In genomic region chr2:60728902-60729585, GRCm38 (mm10) we compare ENCODE assay signal across 18 mouse cellular contexts. TPM values are rescaled to one million over a fixed set of nuclear protein-coding genes. Genes with fewer than 3 reads are reported as not detected.
DNase-seq lines count a peak whose midpoint lies in the region; ATAC-seq and TF ChIP-seq lines count a peak whose summit lies in the region.
"Had no signal": no experiment of that assay in that cellular context is flagged by ENCODE, and none has a peak within 500 bp of the region (broad histone marks: within the 10 kb centered on the region; RNA-seq: fewer than 3 reads in every experiment).

No protein-coding gene starts in this region.

- 73% methylated on average over 10 of the region's 10 CpGs for WGBS in heart, postnatal 0 days
- WGBS in intestine, embryonic 16.5 days, result 49% methylated on average over 10 of the region's 10 CpGs
- WGBS in forebrain, embryonic 15.5 days, result 66% methylated on average over 10 of the region's 10 CpGs

- no peak overlapping the region for H3K9ac ChIP-seq in heart, postnatal 0 days (replicated peaks; ENCODE audit: low read depth, low read length)
- no peak overlapping the region for H3K9ac ChIP-seq in intestine, embryonic 16.5 days (ENCODE audit: low read depth, low read length)
- H3K9ac ChIP-seq in forebrain, embryonic 15.5 days (replicated peaks), result no peak overlapping the region
- H3K9ac ChIP-seq: embryonic facial prominence, embryonic 15.5 days; hindbrain, embryonic 15.5 days; limb, embryonic 15.5 days had no signal

- no peaks in the 10 kb centered on the region for H3K36me3 ChIP-seq in heart, postnatal 0 days (replicated peaks; ENCODE audit: control insufficient read depth, insufficient read depth, low read length)
- no peaks in the 10 kb centered on the region for H3K36me3 ChIP-seq in intestine, embryonic 16.5 days (ENCODE audit: control insufficient read depth, insufficient read depth, low read length)
- no peaks in the 10 kb centered on the region for H3K36me3 ChIP-seq in forebrain, embryonic 15.5 days
- H3K36me3 ChIP-seq: embryonic facial prominence, embryonic 15.5 days; hindbrain, embryonic 15.5 days; limb, embryonic 15.5 days; midbrain, embryonic 10.5 days had no signal

- H3K4me3 ChIP-seq in heart, postnatal 0 days (ENCODE audit: low read depth, low read length), result no peak overlapping the region
- no peak overlapping the region for H3K4me3 ChIP-seq in intestine, embryonic 16.5 days (ENCODE audit: low read length)
- no peak overlapping the region for H3K4me3 ChIP-seq in forebrain, embryonic 15.5 days
- H3K4me3 ChIP-seq: embryonic facial prominence, embryonic 15.5 days; hindbrain, embryonic 15.5 days; limb, embryonic 15.5 days; midbrain, embryonic 10.5 days had no signal

- H3K4me1 ChIP-seq in heart, postnatal 0 days (ENCODE audit: control insufficient read depth, insufficient read depth), result peaks cover 10% of the 10 kb centered on the region
- peaks cover 6% of the 10 kb centered on the region; the same call in 1 of the 2 replicates for H3K4me1 ChIP-seq in intestine, embryonic 16.5 days (ENCODE audit: control insufficient read depth, insufficient read depth, low read length)
- H3K4me1 ChIP-seq in forebrain, embryonic 15.5 days, result no peaks in the 10 kb centered on the region
- H3K4me1 ChIP-seq: hindbrain, embryonic 15.5 days had no signal

- intact Hi-C loops in heart, postnatal 36 days (cut with DNase I), result no loop called here

- ATAC-seq in heart, postnatal 0 days (ENCODE audit: insufficient read depth, low read depth), result no peak
- peak; percentile 44; the same call in 1 of the 2 replicates for ATAC-seq in intestine, embryonic 16.5 days
- ATAC-seq in forebrain, embryonic 15.5 days (replicated peaks), result no peak

- no peak for TF ChIP-seq EP300 in heart, postnatal 0 days (IDR thresholded peaks at IDR 0.05; ENCODE audit: low read depth)

- no peaks in the 10 kb centered on the region for H3K9me3 ChIP-seq in heart, postnatal 0 days (replicated peaks; ENCODE audit: control insufficient read depth, low read length)
- no peaks in the 10 kb centered on the region for H3K9me3 ChIP-seq in intestine, embryonic 16.5 days (ENCODE audit: control insufficient read depth, low read length)
- no peaks in the 10 kb centered on the region for H3K9me3 ChIP-seq in forebrain, embryonic 15.5 days
- H3K9me3 ChIP-seq: embryonic facial prominence, embryonic 15.5 days; hindbrain, embryonic 15.5 days; limb, embryonic 15.5 days; midbrain, embryonic 10.5 days had no signal

- H3K27ac ChIP-seq in heart, postnatal 0 days (ENCODE audit: low read depth), result peak overlapping the region; percentile 44; the same call in 1 of the 2 replicates
- 0 out of 2 replicates have a peak overlapping the region, but pooled peaks have one; percentile 8 for H3K27ac ChIP-seq in intestine, embryonic 16.5 days (ENCODE audit: low read length)
- no peak overlapping the region for H3K27ac ChIP-seq in forebrain, embryonic 15.5 days (replicated peaks)
- H3K27ac ChIP-seq: embryonic facial prominence, embryonic 15.5 days; hindbrain, embryonic 15.5 days; limb, embryonic 15.5 days; midbrain, embryonic 10.5 days had no signal

- no peak for DNase-seq in heart, postnatal 0 days (ENCODE audit: low spot score)
- DNase-seq in heart, postnatal 36 days, result no peak
- DNase-seq in kidney, adult 8-10 months, result peak; percentile 38 to 66
- peak; percentile 51 to 54 for DNase-seq in kidney, postnatal 36 days
- no peak for DNase-seq in cerebellum, adult 11 months
- DNase-seq: adrenal gland, adult 2 months; cerebellum, adult 18-20 months; lung, postnatal 10 days; right cerebral cortex, postnatal 4 days; thymus, adult 18-20 months had no signal

- H3K27me3 ChIP-seq in heart, postnatal 0 days (ENCODE audit: control insufficient read depth, insufficient read depth, low read length), result no peaks in the 10 kb centered on the region
- no peaks in the 10 kb centered on the region for H3K27me3 ChIP-seq in intestine, embryonic 16.5 days (replicated peaks; ENCODE audit: control insufficient read depth, insufficient read depth, low read length)
- H3K27me3 ChIP-seq in forebrain, embryonic 15.5 days, result 0 out of 2 replicates have a peak, but pooled peaks cover 10% of the 10 kb centered on the region
- H3K27me3 ChIP-seq: embryonic facial prominence, embryonic 15.5 days; hindbrain, embryonic 15.5 days; limb, embryonic 15.5 days had no signal

- TF ChIP-seq CTCF in heart, postnatal 0 days (IDR thresholded peaks at IDR 0.05; ENCODE audit: low read depth), result no peak

- H3K4me2 ChIP-seq in heart, postnatal 0 days (ENCODE audit: low read depth, low read length), result no peak overlapping the region
- no peak overlapping the region for H3K4me2 ChIP-seq in intestine, embryonic 16.5 days (ENCODE audit: low read depth, low read length)
- H3K4me2 ChIP-seq in forebrain, embryonic 15.5 days (replicated peaks), result no peak overlapping the region
- H3K4me2 ChIP-seq: embryonic facial prominence, embryonic 15.5 days; hindbrain, embryonic 15.5 days had no signal

RNA-seq across cellular contexts. Expression of gene Itgb6, which starts 6.6 kb away (rescaled TPM):
- total RNA-seq in heart, postnatal 0 days (2014; rRNA removed; ENCODE audit: low replicate concordance), result 1.7 and 2.4 TPM in 2 replicates
- polyA plus RNA-seq in heart, postnatal 0 days (2015; fragmentation: Nextera tagmentation; extraction: Ambion mirVana), result 0.51 and 0.71 TPM in 2 replicates
- 10 to 100 TPM; 15.2 to 16.7 TPM for total RNA-seq in heart, postnatal 36 days (2021)
- polyA plus RNA-seq in intestine, embryonic 16.5 days (2015; fragmentation: Nextera tagmentation; extraction: Ambion mirVana), result 11.4 and 12.6 TPM in 2 replicates
- not detected in 2 replicates for polyA plus RNA-seq in forebrain, embryonic 15.5 days (2015; fragmentation: Nextera tagmentation; extraction: Ambion mirVana)
- total RNA-seq: adrenal gland, adult 2 months; MEL had no signal
- polyA plus RNA-seq: adrenal gland, adult 2 months; cortical plate, adult 2 months; hindbrain, embryonic 15.5 days had no signal

Comparison
In these comparisons a context has a peak if more than half of its experiments do, and no peak if none do; other contexts are left out.
1. DNase-seq: peak in kidney, adult 8-10 months (2 of 2) and kidney, postnatal 36 days (2 of 2); none in heart, postnatal 0 days (single experiment), heart, postnatal 36 days (0 of 2) and cerebellum, adult 11 months (single experiment).